In the genomic region with DNA sequence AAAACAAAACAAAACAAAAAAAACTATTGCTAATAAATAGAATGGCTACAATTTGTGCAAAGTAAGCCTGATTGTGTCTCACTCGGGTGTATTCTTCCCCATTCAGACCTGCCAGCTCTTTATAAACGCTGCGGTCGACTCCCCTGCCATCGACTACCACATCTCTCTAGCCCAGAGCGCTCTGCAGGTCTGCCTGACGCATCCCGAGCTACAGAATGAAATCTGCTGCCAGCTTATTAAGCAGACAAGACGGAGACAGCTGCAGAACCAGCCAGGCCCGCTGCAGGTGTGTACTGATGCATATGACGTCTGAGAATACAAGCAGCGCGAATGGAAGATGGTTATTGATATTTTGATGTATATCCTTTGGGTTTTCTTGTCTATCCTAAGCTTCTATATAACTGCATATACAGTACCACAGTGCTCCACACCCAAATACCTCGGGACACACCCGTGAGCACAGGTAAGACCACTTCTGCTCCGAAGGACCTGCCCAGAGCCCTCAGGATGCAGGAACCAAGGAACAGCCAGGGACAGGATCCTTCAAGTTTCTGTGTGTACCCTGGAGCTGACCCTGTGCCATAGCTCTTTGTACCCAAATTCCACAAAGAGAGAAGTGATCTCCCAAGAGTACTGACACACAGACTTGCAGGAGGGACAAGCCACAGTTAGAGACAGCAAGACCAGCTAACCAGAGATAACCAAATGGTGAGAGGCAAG, we compare ENCODE assay signal across 15 mouse cellular contexts.
"Had no signal": no experiment of that assay in that cellular context is flagged by ENCODE, and none has a peak within 500 bp of the region (broad histone marks: within the 10 kb centered on the region; RNA-seq: fewer than 3 reads in every experiment).

No protein-coding gene starts in this region.

- H3K9me3 ChIP-seq: kidney, embryonic 15.5 days; limb, embryonic 12.5 days; liver, embryonic 13.5 days; lung, embryonic 15.5 days; neural tube, embryonic 12.5 days; stomach, embryonic 15.5 days had no signal

- H3K36me3 ChIP-seq: liver, embryonic 13.5 days; neural tube, embryonic 12.5 days had no signal

- H3K9ac ChIP-seq: kidney, embryonic 15.5 days; limb, embryonic 12.5 days; liver, embryonic 13.5 days; liver, postnatal 0 days; lung, embryonic 15.5 days; neural tube, embryonic 12.5 days; stomach, embryonic 15.5 days had no signal

- H3K27ac ChIP-seq: kidney, embryonic 15.5 days; left cerebral cortex, adult 2 months; limb, embryonic 12.5 days; liver, embryonic 13.5 days; lung, embryonic 15.5 days; neural tube, embryonic 12.5 days; stomach, embryonic 15.5 days had no signal

- DNase-seq: kidney, adult 2 months; kidney, postnatal 25 days; liver; liver, embryonic 13.5 days; liver, postnatal 0 days; lung, postnatal 14 days; retina, postnatal 1 day; thymus, adult 2 months; thymus, postnatal 25 days had no signal

- H3K4me3 ChIP-seq: kidney, embryonic 15.5 days; left cerebral cortex, adult 2 months; limb, embryonic 12.5 days; liver, embryonic 13.5 days; lung, embryonic 15.5 days; neural tube, embryonic 12.5 days; stomach, embryonic 15.5 days had no signal

- ATAC-seq: liver, postnatal 0 days had no signal

- H3K27me3 ChIP-seq: kidney, embryonic 15.5 days; limb, embryonic 12.5 days; liver, embryonic 13.5 days; lung, embryonic 15.5 days; neural tube, embryonic 12.5 days; stomach, embryonic 15.5 days had no signal

- H3K4me2 ChIP-seq: kidney, embryonic 15.5 days; limb, embryonic 12.5 days; liver, embryonic 13.5 days; lung, embryonic 15.5 days; neural tube, embryonic 12.5 days; stomach, embryonic 15.5 days had no signal

- H3K4me1 ChIP-seq: kidney, embryonic 15.5 days; liver, embryonic 13.5 days; stomach, embryonic 15.5 days had no signal
